Mouse (Mus musculus): ENCODE measurements around the gene Slc3a2.
A peak's percentile ranks its signal among the peaks of the same experiment; 100 is the strongest.

Gene Slc3a2

DNA sequence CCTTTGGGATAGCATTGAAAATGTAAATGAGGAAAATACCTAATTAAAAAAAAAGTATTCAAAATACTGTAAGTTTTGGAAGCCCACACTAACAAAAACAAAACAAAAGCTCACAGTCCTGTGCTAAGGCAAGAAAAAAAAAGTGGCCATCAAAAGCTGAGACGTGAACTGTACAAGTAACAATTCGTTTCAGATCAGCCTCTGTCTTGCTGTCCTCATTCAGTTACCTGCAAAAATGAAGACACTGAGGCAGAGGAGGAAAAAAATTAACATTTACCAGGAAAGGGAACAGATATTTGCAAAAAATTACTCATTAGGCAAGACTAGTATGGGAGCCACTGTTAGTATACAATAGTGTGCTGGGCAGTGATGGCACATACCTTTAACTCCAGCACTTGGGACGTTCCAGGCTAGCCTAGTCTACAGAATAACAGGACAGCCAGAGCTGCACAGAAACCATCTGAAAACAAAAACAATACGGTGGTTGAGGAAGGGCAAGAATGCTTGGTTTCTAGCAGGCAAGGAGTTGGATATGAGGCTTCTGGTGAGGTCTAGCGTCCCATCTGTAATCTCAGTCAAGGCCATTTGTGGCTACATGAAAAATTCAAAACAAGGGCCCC, 4.4 kb upstream of the Slc3a2 start:
- peak; percentile 82 for DNase-seq (ENCODE audit: low read depth, low spot score)

DNA sequence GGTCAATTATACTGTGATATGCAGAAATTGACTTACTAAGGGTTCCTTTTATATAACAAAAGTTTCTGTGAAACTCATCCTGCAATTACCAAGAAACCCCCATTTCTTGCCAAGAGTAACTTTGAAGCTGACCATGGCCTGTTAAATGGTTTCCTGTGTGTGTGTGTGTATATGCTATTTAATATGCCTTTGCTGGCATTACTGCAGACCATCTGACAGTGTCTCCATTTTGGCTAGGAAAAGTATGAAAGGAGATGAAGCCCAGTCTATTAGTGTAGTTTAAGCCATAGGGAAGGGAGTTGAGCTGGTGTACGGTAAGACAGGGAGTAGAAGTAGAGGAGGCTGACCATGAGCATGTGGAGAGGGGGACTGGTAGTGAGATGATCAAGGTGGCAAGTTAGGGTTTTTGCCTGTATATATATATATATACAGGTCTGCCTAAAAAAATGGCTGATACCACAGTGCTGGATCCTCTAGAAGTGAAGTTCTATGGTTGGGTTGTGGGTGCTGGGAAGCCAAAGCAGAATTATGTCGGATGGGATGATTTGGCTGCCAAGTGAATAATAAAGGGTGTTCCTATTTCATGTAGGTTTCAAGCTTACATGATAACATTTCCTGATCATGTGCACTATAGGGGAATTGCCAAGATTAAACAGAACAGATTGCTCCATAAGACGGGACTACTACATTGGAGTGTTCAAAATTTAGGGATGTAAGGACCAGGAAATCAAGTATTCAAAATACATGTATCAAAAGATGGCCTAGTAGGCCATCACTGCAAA, 3.6 kb upstream of the Slc3a2 start:
- peak; percentile 51 for DNase-seq (ENCODE audit: low read depth, low spot score)

DNA sequence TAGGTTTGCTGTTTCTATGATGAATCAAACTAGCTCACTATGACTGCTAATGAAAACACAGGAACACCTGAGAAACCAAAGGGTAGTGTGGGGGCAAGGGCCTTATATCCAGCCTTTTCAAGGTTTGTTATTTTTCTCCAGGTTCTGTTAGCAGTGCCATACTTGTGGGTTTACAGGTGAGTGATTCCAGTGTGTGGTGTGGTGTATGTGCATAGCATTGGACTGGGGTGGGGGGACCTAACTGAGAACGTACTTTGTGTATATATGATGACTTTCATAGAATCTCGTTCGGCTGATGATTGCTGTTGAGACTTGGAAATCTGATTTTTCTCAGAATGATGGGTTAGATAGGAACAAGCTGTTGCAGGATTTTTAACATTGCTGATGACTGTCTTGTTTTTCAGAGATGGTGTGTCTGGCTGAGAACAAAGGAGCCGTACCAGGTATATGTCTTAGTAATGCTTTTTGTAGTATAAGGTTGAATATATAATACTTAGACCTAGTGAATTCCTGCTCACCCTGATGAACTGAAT, 2.0 kb upstream of the Slc3a2 start:
- peak; percentile 11 for DNase-seq (ENCODE audit: low read depth, low spot score)

DNA sequence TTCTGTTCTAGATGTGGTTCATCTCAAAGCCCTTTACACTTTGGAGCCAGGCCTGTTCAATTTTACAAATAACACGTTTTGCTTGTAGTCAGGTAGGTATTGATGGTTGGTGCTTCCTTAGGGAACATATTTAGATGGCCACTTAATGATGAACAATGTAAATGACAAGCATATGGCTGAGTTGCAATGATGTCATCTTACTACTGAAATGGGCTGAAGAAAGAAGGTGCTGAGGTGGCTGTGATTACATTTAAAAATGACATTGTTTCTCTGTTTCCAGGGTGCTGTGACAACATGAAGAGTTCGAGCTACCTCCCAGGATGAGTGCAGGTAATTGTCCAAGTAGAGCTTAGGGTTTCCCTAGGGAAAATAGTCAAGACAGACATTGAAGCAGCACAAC, 1.2 kb upstream of the Slc3a2 start:
- DNase-seq (ENCODE audit: low read depth, low spot score) = peak; percentile 22

DNA sequence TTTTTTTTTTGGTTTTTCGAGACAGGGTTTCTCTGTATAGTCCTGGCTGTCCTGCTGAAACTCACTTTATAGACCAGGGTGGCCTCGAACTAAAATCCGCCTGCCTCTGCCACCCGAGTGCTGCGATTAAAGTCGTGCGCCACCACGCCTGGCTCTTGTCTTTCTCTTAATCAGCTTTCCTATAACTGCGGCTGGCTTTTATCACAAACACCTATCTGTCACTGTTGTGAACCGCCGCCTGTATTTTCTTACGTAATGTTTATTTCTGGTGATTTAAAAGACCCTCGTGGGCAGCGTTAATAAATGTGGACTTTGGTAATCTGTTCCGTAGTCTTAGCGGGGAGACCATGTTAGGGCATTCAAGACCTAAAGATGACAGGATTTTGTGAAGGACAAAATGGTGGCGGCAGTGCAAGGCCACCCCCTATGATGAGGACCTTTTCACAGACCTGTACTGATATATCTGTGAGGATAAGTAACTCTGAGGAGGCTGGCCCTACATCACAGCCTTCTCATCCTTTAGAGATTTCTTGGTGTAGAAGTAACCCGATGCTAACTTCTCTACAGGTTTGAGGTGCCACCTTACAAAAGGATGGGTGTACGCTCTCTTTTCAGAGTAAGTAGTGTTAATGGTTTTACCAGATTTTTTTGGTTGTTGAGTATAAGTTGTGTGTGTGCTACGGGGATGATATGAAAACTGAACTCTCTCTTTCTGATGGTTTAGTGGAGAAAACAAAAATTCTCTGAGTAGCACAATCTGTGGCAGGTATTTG, 591 bp upstream of the Slc3a2 start:
- peak; percentile 46 for DNase-seq (ENCODE audit: low read depth, low spot score)

DNA sequence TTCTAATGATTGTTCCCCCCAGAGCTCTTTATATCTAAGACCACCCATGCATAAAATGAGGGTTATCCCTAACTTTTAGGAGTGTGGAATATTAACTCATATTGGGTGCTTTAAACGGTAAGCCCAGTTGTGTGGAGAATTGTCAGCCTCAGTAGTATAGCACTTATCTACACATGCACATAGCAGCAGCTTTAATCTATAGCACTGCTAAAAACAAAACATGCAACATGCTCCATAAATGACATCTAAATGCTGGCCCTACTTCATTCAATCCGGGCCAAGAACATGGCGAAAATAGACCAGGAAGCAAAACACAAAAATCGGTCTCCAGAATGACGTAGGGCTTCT, 636 bp downstream of the Slc3a2 start:
- DNase-seq (ENCODE audit: low read depth, low spot score) = no peak

DNA sequence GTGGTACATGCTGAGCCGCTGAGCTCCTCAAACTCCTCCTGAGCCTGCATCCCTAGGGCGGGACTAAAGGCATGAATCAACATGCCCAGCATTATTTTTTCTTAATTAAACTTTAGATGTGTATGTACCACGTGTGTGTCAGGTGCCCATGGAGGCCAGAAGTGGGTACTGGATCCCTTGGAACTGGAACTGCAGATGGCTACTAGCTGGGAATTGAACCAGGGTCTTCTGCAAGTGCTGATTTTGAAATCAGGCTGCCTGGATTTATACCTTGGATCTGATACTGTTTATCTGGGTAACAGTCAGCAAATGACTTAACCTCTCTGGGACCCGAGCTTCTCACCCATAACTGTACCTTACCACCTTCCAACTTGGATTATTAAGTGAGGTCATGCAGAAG, 1.1 kb downstream of the Slc3a2 start:
- DNase-seq (ENCODE audit: low read depth, low spot score) = no peak

DNA sequence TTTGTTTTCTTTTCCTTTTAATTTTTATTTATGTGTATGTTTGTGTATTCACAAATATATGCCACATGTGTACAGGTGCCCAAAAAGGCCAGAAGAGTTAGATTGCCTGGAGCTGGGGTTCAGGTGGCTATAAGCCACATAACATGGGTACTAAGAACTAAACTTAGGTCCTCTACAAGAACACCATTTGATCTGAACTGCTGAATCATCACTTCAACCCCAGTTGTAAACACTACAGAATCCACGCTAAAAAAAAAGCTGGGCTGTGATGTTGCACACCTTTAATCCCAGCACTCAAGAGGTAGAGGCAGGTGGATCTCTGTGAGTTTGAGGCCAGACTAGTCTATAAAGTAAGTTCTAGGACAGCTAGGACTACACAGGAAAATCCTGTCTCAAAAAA, 1.8 kb downstream of the Slc3a2 start:
- DNase-seq (ENCODE audit: low read depth, low spot score) = peak; percentile 17

DNA sequence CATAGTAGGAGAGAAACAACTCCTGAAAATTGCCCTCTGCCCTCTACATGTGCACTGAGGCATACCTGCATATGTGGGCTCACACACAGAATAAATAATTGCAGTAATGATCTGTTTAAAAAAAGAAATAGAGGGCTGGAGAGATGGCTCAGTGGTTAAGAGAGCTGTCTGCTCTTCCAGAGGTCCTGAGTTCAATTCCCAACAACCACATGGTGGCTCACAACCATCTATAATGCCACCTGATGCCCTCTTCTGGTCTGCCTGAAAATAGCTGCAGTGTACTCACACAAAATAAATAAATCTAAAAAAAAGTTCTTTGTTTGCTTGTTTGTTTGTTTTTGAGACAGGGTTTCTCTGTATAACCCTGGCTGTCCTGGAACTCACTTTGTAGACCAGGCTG, 4.1 kb downstream of the Slc3a2 start:
- DNase-seq (ENCODE audit: low read depth, low spot score) = peak; percentile 52

DNA sequence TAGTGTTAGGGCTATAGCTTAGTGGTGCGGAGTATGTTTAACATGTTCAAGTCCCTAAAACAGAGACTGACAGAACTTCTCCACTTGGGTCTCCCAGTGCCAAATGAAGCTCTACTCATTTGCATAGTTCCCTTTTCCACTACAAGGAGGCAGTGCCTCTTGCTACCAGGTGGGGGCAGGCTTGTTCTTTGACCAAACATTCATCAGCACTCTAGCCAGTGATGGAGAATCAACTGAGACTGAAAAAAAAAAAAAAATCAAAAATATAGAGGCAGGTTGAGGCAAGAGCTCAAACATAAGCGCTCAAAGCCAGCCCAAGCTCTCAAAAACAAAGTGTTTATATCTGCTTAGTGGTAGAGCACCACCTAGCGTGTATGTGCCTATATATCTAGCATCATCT, 4.8 kb downstream of the Slc3a2 start:
- DNase-seq (ENCODE audit: low read depth, low spot score) = peak; percentile 84

DNA sequence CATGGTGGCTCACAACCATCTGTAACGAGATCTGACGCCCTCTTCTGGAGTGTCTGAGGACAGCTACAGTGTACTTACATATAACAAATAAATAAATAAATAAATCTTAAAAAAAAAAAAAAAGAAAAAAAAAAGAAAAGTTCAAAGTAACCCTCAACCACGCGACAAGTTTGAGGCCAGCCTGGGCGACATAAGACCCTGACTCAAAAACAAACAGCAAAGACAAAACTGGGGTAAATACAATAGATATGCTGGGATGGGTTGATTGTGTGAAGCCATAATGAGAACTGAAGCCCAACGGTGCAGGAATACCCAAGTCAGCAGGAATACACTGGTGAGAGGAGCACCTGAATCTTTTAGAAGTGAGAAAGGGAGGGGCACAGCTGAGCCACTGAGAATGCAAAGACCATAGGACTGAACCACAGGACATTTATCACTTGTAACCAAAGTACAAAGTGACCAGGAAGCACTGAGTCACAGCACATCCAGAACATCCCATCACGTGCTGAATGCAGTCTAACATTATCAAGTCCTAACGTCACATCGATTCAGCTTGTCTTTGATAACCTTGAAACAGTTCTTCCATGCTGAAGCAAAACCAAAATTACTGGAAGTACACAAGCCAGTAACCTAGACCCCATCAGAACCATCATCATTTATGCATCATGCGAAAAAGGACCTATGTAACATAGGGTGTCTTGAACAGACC, 6.2 kb downstream of the Slc3a2 start:
- peak; percentile 77 for DNase-seq (ENCODE audit: low read depth, low spot score)

DNA sequence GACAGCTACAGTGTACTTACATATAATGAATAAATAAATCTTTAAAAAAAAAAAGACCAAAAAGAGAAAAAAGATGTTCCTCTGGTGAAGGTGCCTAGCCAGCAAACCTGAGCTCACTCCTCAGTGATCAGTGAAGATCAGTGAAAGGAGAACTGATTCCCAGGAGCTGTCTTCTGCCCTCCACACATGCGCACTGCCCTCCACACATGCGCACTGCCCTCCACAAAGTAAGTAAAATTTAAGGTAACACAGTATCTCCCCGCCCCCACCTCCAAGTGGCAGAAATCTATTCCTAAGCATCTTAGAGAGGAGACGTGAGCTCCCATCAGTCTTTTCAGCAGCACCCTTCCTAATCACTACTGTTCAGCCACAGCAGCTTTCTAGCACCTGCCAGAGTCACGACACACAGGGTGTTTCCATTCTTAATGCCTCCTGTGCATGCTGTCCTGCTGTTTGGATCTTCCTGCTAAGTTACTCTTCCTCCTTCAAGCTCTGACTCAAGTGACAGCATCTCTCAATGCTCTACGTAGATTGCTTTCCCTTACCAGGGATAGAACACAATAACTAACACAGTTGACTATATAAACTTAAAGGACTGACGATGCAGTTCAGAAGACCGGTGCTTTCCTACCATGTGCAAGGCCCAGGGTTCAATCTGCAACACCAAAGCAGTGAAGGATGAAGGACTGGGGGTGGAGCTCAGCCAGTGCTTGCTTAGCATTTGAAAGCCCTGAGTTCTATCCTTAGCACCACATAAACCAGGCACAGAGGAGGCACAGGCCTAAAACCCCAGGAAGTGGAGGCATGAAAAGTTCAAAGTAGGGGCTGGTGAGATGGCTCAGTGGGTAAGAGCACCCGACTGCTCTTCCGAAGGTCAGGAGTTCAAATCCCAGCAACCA, 7.1 kb downstream of the Slc3a2 start:
- peak; percentile 98 for DNase-seq (ENCODE audit: low read depth, low spot score)

DNA sequence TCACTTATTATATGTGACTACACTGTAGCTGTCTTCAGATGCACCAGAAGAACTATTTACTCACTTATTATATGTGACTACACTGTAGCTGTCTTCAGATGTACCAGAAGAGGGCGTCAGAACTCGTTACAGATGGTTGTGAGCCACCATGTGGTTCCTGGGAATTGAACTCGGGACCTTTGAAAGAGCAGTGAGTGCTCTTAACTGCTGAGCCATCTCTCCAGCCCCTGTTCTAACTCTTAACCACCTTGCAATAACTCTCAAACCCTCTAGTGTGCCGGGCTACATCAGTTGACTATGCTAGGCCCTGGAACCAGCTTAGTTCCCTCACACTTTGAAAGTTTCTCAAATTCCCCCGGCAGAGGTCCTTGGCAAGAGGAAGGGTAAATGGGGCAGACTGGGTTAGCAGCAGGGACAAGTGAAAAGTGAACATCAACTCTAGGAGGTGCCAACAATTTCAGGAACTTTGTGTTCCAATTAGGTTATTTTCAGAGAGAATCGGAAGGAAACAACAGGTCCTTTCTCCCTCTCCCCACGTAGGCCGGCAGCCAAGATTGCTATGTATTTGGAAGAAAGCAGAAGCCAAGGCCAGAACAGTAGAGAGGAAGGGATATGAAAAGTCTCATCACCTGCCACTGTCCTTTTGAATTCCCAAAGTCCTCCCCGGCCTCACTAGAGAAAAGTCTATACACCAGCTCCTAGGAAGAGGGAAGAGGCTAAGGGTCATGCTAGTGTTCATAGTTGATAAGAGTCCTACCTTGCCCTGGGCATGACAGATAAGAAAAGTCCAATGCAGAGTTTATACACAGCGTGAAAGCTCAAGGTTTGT, 8.3 kb downstream of the Slc3a2 start:
- DNase-seq (ENCODE audit: low read depth, low spot score) = peak; percentile 62

DNA sequence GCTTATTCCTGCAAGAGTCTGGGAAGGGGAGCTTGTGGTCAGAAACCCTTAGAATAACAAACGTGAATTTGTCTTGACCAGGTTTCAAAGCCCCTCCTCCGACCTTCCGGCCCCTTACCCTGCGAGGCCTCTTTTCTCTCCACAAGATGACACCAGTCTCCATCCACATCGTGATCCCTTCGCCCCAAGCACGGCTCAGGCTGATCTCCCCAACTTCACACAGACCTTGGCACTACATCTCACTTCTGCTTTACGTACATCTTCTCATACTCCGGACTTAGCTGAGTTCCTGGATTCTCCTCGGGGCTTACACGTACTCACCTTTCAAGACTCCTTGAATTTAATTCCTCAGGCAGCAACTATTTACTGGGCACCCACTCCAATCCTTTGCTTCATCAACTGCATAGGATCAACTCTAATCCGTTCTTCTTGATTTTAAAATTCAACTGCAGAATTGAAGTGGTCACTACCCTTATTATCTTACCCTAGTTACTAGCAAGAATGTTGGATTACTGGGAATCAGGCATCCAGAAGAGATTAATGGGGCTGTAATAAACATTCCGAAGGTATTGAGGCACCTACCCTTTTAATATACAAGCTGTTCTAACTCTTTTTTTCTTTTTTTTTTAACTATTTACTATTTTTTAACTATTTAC, 9.0 kb downstream of the Slc3a2 start:
- no peak for DNase-seq (ENCODE audit: low read depth, low spot score)

DNA sequence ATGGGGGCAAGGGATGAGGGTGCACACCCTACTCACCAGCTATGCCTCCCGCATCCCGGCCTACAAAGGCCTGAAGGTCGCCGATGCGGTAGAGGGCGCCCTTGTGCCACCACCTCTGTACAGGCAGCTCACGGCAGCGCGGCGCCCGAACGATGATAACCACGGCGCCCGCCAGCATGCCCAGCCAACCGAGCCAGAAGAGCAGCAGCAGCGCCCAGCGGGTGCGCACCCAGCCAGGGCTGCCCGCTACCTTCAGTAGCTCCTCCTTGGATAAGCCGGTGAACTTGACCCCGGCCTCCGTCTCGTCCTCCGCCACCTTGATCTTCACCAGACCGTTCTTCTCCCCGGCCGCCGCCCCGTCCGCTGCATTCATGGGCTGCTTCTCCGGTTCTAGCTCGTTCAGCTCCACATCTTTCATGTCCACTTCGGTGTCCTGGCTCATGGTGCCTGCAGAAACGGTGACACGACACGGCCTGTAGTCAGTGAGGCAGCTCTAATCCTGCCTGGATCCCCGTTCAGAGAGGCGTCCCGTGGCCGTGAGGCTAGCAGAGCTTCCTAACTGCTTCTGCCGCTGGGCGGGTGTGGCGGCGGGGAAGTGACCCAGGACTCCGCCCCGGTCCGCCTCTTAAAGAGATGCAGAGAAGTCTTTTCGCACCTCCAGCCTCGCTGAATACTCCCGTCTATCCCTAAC, 9.7 kb downstream of the Slc3a2 start:
- DNase-seq (ENCODE audit: low read depth, low spot score) = peak; percentile 92

DNA sequence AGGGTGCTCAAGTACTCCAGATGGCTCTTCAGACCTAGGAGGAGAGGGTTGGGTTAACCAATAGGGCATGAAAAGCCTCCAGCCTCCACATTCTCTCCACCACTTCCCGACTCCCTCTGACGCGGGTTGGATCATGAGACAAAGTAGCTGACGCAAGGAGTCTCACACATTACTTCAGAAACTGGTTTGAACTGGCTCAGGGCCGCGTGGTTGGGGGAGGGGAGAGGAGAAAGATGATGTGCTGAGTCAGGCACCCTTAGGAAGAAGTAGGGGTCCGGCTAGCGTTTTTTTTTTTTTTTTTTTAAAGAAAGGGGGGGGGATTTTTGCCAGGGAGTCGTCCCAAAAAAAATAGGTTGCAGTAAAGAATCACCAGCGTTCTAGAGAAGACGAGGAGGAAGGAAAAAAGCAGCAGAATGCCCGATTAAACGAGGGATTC, 10.3 kb downstream of the Slc3a2 start:
- peak; percentile 99 for DNase-seq (ENCODE audit: low read depth, low spot score)

DNA sequence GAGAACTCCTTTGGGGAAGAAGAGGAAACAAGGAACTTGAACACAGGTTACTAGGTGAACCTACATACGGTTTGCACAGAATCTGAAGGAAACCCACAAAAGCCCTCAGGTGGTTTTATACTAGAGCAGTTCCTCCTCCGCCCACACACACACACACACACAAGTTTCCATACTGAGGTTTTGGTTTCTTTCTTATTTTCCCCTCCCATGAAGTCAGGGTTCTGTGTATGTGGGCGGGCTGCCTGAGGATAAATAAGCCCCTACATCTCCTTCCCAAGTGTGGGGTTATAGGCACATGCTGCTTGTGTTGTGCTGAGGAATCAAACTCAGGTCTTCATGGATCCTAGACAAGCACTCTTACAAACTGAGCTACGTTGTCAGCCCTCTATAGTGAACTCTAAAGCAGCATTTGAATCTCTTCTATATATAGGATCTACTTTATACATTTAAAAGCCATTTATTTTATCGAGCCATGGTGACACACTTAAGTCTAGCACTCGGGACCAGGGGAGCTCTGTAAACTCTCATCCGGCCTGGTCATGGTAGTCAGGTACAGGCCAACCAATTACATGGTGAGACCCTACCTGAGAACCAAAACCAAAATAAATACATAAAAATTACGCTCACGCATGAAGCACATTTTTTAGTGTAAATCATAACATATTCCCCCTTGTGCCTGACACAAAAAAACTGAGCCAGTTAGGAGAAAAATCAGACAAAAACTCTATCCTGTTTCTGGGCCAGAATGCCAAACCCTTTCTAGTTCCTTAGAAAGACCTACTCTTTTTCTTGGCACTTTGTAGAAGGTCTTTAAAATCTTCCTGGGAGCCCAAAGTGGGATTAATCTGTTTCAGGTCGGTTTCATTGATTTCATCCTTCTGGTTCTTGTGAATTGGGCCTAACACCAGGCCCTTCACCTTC, 11.0 kb downstream of the Slc3a2 start:
- DNase-seq (ENCODE audit: low read depth, low spot score) = peak; percentile 30

DNA sequence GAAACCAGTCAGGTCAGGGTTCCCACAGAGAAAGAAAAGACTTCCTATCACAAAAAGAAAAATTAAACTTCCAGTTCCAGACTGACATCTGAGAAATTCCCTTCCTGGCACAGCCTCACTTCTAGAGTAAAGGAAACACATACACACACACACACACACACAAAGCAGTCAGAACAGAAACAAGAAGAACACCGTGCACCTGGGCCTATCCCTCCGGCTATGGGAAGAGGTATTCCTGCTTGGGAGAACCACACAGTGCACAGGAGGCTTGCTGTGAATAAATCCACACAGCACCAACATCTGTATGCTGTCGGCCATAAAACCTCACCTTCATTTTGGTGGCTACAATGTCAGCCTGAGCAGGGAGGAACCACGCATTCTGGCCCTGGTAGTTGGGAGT, 11.7 kb downstream of the Slc3a2 start:
- DNase-seq (ENCODE audit: low read depth, low spot score) = no peak
